Mouse (Mus musculus) heart, adult 2 months (tissue): ENCODE data around the gene Ttc3. TPM values are rescaled to one million over a fixed set of nuclear protein-coding genes. Genes with fewer than 3 reads are reported as not detected.

Source experiments
- DNase-seq, 2 experiments: peaks; one replicate each; pipeline ENCODE4 v3.0.0; 2021
- H3K27ac ChIP-seq: fragments of 200-600 bp; 2 replicates; pipeline ENCODE4 v1.8.1; 2022
- H3K27me3 ChIP-seq: fragments of 200-500 bp; 2 replicates; pipeline ENCODE4 v1.6.1; 2012; ENCODE audit warnings: mild to moderate bottlenecking, low read length, inconsistent platforms, mixed read lengths; ENCODE audit not compliant: control insufficient read depth, insufficient read depth
- H3K36me3 ChIP-seq: fragments of 200-500 bp; 2 replicates; pipeline ENCODE4 v1.6.1; 2012; ENCODE audit warnings: low read length, inconsistent platforms; ENCODE audit not compliant: control insufficient read depth, insufficient read depth
- H3K4me1 ChIP-seq: fragments of 200-500 bp; 2 replicates; pipeline ENCODE4 v1.6.1; 2011; ENCODE audit warnings: low read length; ENCODE audit not compliant: control insufficient read depth, insufficient read depth
- H3K4me3 ChIP-seq: fragments of 200-600 bp; 2 replicates; pipeline ENCODE4 v1.8.1; 2022
- H3K79me2 ChIP-seq: fragments of 200-500 bp; replicated peaks from 2 replicates; pipeline ENCODE4 v1.6.1; 2012; ENCODE audit warnings: mild to moderate bottlenecking, inconsistent platforms, low read length, moderate library complexity, mixed read lengths; ENCODE audit not compliant: control insufficient read depth, insufficient read depth
- H3K9ac ChIP-seq: fragments of 200-500 bp; 2 replicates; pipeline ENCODE4 v1.6.1; 2012; ENCODE audit warnings: low read depth, mild to moderate bottlenecking, control low read depth, inconsistent platforms, low read length, mixed read lengths
- CTCF ChIP-seq: fragments of 200-600 bp; IDR thresholded peaks from 2 replicates; pipeline ENCODE4 v1.8.1; 2022; ENCODE audit warnings: antibody characterized with exemption, mild to moderate bottlenecking, moderate library complexity
- EP300 ChIP-seq: fragments of 200-500 bp; IDR thresholded peaks from 2 replicates; pipeline ENCODE4 v1.6.1; 2011; ENCODE audit warnings: low read depth, low read length, control low read depth; ENCODE audit not compliant: insufficient read depth
- POLR2A ChIP-seq: fragments of 200-500 bp; IDR thresholded peaks from 2 replicates; pipeline ENCODE4 v1.6.1; 2011; ENCODE audit warnings: mild to moderate bottlenecking, low read depth, low read length, control low read depth; ENCODE audit not compliant: insufficient read depth
- whole genome bisulfite sequencing: fragments of 180-500 bp; shearing (Covaris S2); methylation state at CpG from one replicate; pipeline ENCODE4 v1.1.7; 2018; 5-methylcytosine and 5-hydroxymethylcytosine counted together
- intact Hi-C: fragments of 180-260 bp; cut with DNase I; formaldehyde crosslinking; loops from one replicate; pipeline ENCODE4 v1.15.1; 2025
- polyA plus RNA-seq: library from polyadenylated mRNA; depleted of rRNA; stranded (reverse); fragments of >200 nt; gene quantifications from 2 replicates; pipeline ENCODE4 v1.2.3, GENCODE M21; 2012
- total RNA-seq, 2 experiments: library from RNA; stranded (reverse); gene quantifications; 2 replicates each; pipeline ENCODE4 v1.2.3; 2021

The Ttc3 gene
- total and polyA plus RNA-seq, 3 experiments, result 26.0 to 85.5 (median 77.6) TPM

GRCm38 (mm10) chr16:94347080-94347731 lies 23.2 kb upstream of the Ttc3 start:
- WGBS, result 80% methylated on average over 7 of the region's 7 CpGs
- Histone ChIP-seq H3K9ac (no peak overlapping the region), H3K27ac (no peak overlapping the region), H3K27me3 (no peaks in the 10 kb centered on the region), H3K4me3 (no peak overlapping the region), H3K36me3 (no peaks in the 10 kb centered on the region), H3K4me1 (no peaks in the 10 kb centered on the region), H3K79me2 (no peaks in the 10 kb centered on the region)
- no peak for DNase-seq
- TF ChIP-seq CTCF (no peak), POLR2A (no peak), EP300 (no peak)
- intact Hi-C loops, result no loop called here

- no peak overlapping the region for H3K27ac ChIP-seq
- no peak overlapping the region for H3K4me3 ChIP-seq
- WGBS, result 87% methylated on average over 2 of the region's 2 CpGs
- no peak for DNase-seq
- H3K27me3 ChIP-seq, result no peaks in the 10 kb centered on the region
- TF ChIP-seq EP300 (no peak), POLR2A (no peak), CTCF (no peak)
- H3K36me3 ChIP-seq, result no peaks in the 10 kb centered on the region
- H3K4me1 ChIP-seq, result no peaks in the 10 kb centered on the region
- H3K79me2 ChIP-seq, result no peaks in the 10 kb centered on the region
- H3K9ac ChIP-seq, result no peak overlapping the region
- intact Hi-C loops, result no loop called here
Measured at GRCm38 (mm10) chr16:94348779-94349178, 21.6 kb upstream of the Ttc3 start.

- no peak overlapping the region for H3K9ac ChIP-seq
- no peak overlapping the region for H3K4me3 ChIP-seq
- H3K27me3 ChIP-seq, result no peaks in the 10 kb centered on the region
- no peaks in the 10 kb centered on the region for H3K4me1 ChIP-seq
- DNase-seq, result no peak
- H3K36me3 ChIP-seq, result no peaks in the 10 kb centered on the region
- H3K27ac ChIP-seq, result no peak overlapping the region
- no peaks in the 10 kb centered on the region for H3K79me2 ChIP-seq
- 57% methylated on average over 11 of the region's 11 CpGs for WGBS
- no peak for TF ChIP-seq CTCF
- TF ChIP-seq EP300, result no peak
- intact Hi-C loops, result no loop called here
Measured at GRCm38 (mm10) chr16:94349588-94350286, 20.7 kb upstream of the Ttc3 start.

GRCm38 (mm10) chr16:94350287-94350677 lies 20.1 kb upstream of the Ttc3 start:
- TF ChIP-seq CTCF (no peak), EP300 (no peak), POLR2A (no peak)
- 88% methylated on average over 10 of the region's 10 CpGs for WGBS
- H3K79me2 ChIP-seq, result no peaks in the 10 kb centered on the region
- intact Hi-C loops, result no loop called here
- H3K4me1 ChIP-seq, result no peaks in the 10 kb centered on the region
- H3K4me3 ChIP-seq, result no peak overlapping the region
- H3K27ac ChIP-seq, result no peak overlapping the region
- no peaks in the 10 kb centered on the region for H3K27me3 ChIP-seq
- DNase-seq, result no peak
- H3K36me3 ChIP-seq, result no peaks in the 10 kb centered on the region
- H3K9ac ChIP-seq, result no peak overlapping the region

GRCm38 (mm10) chr16:94354450-94354849 lies 16.0 kb upstream of the Ttc3 start:
- peak in 1 of 2 experiments; percentile 24 for DNase-seq
- no peaks in the 10 kb centered on the region for H3K27me3 ChIP-seq
- TF ChIP-seq CTCF, result no peak
- no peak for TF ChIP-seq POLR2A
- no peak for TF ChIP-seq EP300
- H3K27ac ChIP-seq, result 0 out of 2 replicates have a peak overlapping the region, but pooled peaks have one; percentile 7
- H3K36me3 ChIP-seq, result no peaks in the 10 kb centered on the region
- no peaks in the 10 kb centered on the region for H3K79me2 ChIP-seq
- H3K9ac ChIP-seq, result no peak overlapping the region
- H3K4me1 ChIP-seq, result no peaks in the 10 kb centered on the region
- H3K4me3 ChIP-seq, result no peak overlapping the region
- intact Hi-C loops, result no loop called here
- 30% methylated on average over 9 of the region's 9 CpGs for WGBS

- Histone ChIP-seq H3K9ac (no peak overlapping the region), H3K4me1 (no peaks in the 10 kb centered on the region), H3K27ac (no peak overlapping the region), H3K27me3 (no peaks in the 10 kb centered on the region), H3K79me2 (no peaks in the 10 kb centered on the region), H3K36me3 (no peaks in the 10 kb centered on the region), H3K4me3 (no peak overlapping the region)
- no peak for DNase-seq
- intact Hi-C loops, result no loop called here
- WGBS, result 57% methylated on average over 7 of the region's 7 CpGs
- TF ChIP-seq CTCF (no peak), POLR2A (no peak), EP300 (no peak)
Measured at GRCm38 (mm10) chr16:94356046-94356445, 14.4 kb upstream of the Ttc3 start.
